Mouse (Mus musculus): ENCODE data around the gene Atp6v0a1. TPM values are rescaled to one million over a fixed set of nuclear protein-coding genes. Genes with fewer than 3 reads are reported as not detected.

Atp6v0a1 gene
- polyA plus RNA-seq, 1 experiment from 2014 or later = 35.0 TPM

GRCm38 (mm10) chr11:101035328-101035695 lies 26.1 kb downstream of the Atp6v0a1 start:
- Histone ChIP-seq H3K4me3 (ENCODE audit: low read depth, low read length) (no peak overlapping the region), H3K4me1 (ENCODE audit: control insufficient read depth, insufficient read depth, low read length) (no peaks in the 10 kb centered on the region), H3K27me3 (replicated peaks; ENCODE audit: control insufficient read depth, insufficient read depth, low read length) (no peaks in the 10 kb centered on the region), H3K9ac (ENCODE audit: low read depth, low read length) (no peak overlapping the region), H3K9me3 (ENCODE audit: control insufficient read depth, low read length) (no peaks in the 10 kb centered on the region), H3K36me3 (ENCODE audit: control insufficient read depth, insufficient read depth, low read length) (peaks cover 81% of the 10 kb centered on the region), H3K4me2 (ENCODE audit: low read depth, low read length) (no peak overlapping the region), H3K27ac (replicated peaks; ENCODE audit: low read depth, low read length) (no peak overlapping the region)
- DNase-seq (ENCODE audit: low spot score) (no peak), ATAC-seq (ENCODE audit: low read depth) (no peak)
- WGBS = 85% methylated on average over 4 of the region's 4 CpGs

DNA sequence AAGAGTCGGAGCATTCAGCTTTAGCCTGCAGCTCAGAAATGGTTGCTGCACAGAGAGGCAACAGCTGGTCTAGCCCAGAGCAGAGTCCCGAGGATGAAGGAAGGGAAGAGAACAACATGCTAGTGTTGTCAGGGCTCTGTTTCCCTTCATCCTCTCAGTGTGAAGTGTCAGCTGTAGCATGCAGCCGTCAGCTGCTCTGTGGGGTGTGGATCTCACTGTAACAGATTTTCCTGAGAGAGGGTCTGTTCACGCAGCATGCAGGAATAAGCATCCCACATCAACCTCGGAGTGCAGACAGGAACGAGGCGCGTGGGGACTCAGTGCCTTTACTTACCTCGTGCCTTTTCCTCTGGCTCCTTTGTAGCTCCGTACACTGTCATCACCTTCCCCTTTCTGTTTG lies 28.5 kb downstream of the Atp6v0a1 start:
- H3K4me3 ChIP-seq (ENCODE audit: low read depth, low read length) = no peak overlapping the region
- H3K27ac ChIP-seq (replicated peaks; ENCODE audit: low read depth, low read length) = no peak overlapping the region
- no peak overlapping the region for H3K4me2 ChIP-seq (ENCODE audit: low read depth, low read length)
- ATAC-seq (ENCODE audit: low read depth) = no peak
- no peaks in the 10 kb centered on the region for H3K4me1 ChIP-seq (ENCODE audit: control insufficient read depth, insufficient read depth, low read length)
- DNase-seq (ENCODE audit: low spot score) = no peak
- no peak overlapping the region for H3K9ac ChIP-seq (ENCODE audit: low read depth, low read length)
- 74% methylated on average over 10 of the region's 10 CpGs for WGBS
- H3K9me3 ChIP-seq (ENCODE audit: control insufficient read depth, low read length) = no peaks in the 10 kb centered on the region
- H3K36me3 ChIP-seq (ENCODE audit: control insufficient read depth, insufficient read depth, low read length) = peaks cover 75% of the 10 kb centered on the region
- H3K27me3 ChIP-seq (replicated peaks; ENCODE audit: control insufficient read depth, insufficient read depth, low read length) = no peaks in the 10 kb centered on the region

- Histone ChIP-seq H3K4me1 (ENCODE audit: control insufficient read depth, insufficient read depth, low read length) (no peaks in the 10 kb centered on the region), H3K27me3 (replicated peaks; ENCODE audit: control insufficient read depth, insufficient read depth, low read length) (no peaks in the 10 kb centered on the region), H3K4me2 (ENCODE audit: low read depth, low read length) (no peak overlapping the region), H3K36me3 (ENCODE audit: control insufficient read depth, insufficient read depth, low read length) (peaks cover 77% of the 10 kb centered on the region), H3K27ac (replicated peaks; ENCODE audit: low read depth, low read length) (no peak overlapping the region), H3K9ac (ENCODE audit: low read depth, low read length) (no peak overlapping the region), H3K4me3 (ENCODE audit: low read depth, low read length) (no peak overlapping the region), H3K9me3 (ENCODE audit: control insufficient read depth, low read length) (no peaks in the 10 kb centered on the region)
- WGBS = 90% methylated on average over 4 of the region's 4 CpGs
- ATAC-seq (ENCODE audit: low read depth) = no peak
- DNase-seq (ENCODE audit: low spot score) = no peak
These were observed 36.6 kb downstream of the Atp6v0a1 start for GRCm38 (mm10) chr11:101045826-101046225.

- H3K27me3 ChIP-seq (replicated peaks; ENCODE audit: control insufficient read depth, insufficient read depth, low read length) = no peaks in the 10 kb centered on the region
- H3K27ac ChIP-seq (replicated peaks; ENCODE audit: low read depth, low read length) = no peak overlapping the region
- no peak for DNase-seq (ENCODE audit: low spot score)
- H3K4me3 ChIP-seq (ENCODE audit: low read depth, low read length) = no peak overlapping the region
- no peaks in the 10 kb centered on the region for H3K9me3 ChIP-seq (ENCODE audit: control insufficient read depth, low read length)
- H3K4me1 ChIP-seq (ENCODE audit: control insufficient read depth, insufficient read depth, low read length) = no peaks in the 10 kb centered on the region
- no peak overlapping the region for H3K4me2 ChIP-seq (ENCODE audit: low read depth, low read length)
- WGBS = 60% methylated on average over 9 of the region's 9 CpGs
- H3K36me3 ChIP-seq (ENCODE audit: control insufficient read depth, insufficient read depth, low read length) = peaks cover 78% of the 10 kb centered on the region
- no peak overlapping the region for H3K9ac ChIP-seq (ENCODE audit: low read depth, low read length)
- ATAC-seq (ENCODE audit: low read depth) = no peak
These were observed 37.2 kb downstream of the Atp6v0a1 start for GRCm38 (mm10) chr11:101046440-101046839.

DNA sequence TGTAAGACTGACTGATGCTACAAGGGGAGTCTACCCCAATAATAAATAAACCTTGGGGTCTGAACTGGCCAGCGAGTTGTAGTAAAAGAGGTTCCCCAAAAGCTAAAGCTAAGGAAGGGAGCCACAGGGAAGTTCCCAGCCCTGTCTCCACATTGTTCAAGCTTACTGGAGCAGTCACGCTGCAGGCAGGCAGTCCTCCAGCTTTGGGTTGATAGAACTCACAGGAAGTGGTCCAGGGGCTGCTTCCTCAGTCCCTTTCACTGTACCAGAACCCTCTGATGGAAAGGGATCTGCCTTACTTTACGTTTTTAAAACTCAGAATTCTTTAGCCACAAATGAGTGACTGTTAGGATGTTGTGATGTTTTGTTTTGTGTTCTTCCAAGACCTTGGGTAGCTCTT lies 38.2 kb downstream of the Atp6v0a1 start:
- no peak for DNase-seq (ENCODE audit: low spot score)
- no peak overlapping the region for H3K4me3 ChIP-seq (ENCODE audit: low read depth, low read length)
- no peak overlapping the region for H3K27ac ChIP-seq (replicated peaks; ENCODE audit: low read depth, low read length)
- H3K4me2 ChIP-seq (ENCODE audit: low read depth, low read length) = no peak overlapping the region
- H3K4me1 ChIP-seq (ENCODE audit: control insufficient read depth, insufficient read depth, low read length) = no peaks in the 10 kb centered on the region
- H3K9ac ChIP-seq (ENCODE audit: low read depth, low read length) = no peak overlapping the region
- no peak for ATAC-seq (ENCODE audit: low read depth)
- no peaks in the 10 kb centered on the region for H3K27me3 ChIP-seq (replicated peaks; ENCODE audit: control insufficient read depth, insufficient read depth, low read length)
- no peaks in the 10 kb centered on the region for H3K9me3 ChIP-seq (ENCODE audit: control insufficient read depth, low read length)
- peaks cover 82% of the 10 kb centered on the region for H3K36me3 ChIP-seq (ENCODE audit: control insufficient read depth, insufficient read depth, low read length)
- WGBS = 91% methylated on average over 3 of the region's 3 CpGs

- H3K9me3 ChIP-seq (ENCODE audit: control insufficient read depth, low read length) = no peaks in the 10 kb centered on the region
- no peak overlapping the region for H3K4me3 ChIP-seq (ENCODE audit: low read depth, low read length)
- DNase-seq (ENCODE audit: low spot score) (no peak), ATAC-seq (ENCODE audit: low read depth) (no peak)
- no peak overlapping the region for H3K27ac ChIP-seq (replicated peaks; ENCODE audit: low read depth, low read length)
- H3K27me3 ChIP-seq (replicated peaks; ENCODE audit: control insufficient read depth, insufficient read depth, low read length) = no peaks in the 10 kb centered on the region
- peaks cover 68% of the 10 kb centered on the region for H3K36me3 ChIP-seq (ENCODE audit: control insufficient read depth, insufficient read depth, low read length)
- H3K9ac ChIP-seq (ENCODE audit: low read depth, low read length) = no peak overlapping the region
- no peak overlapping the region for H3K4me2 ChIP-seq (ENCODE audit: low read depth, low read length)
- WGBS = 86% methylated on average over 9 of the region's 9 CpGs
- H3K4me1 ChIP-seq (ENCODE audit: control insufficient read depth, insufficient read depth, low read length) = no peaks in the 10 kb centered on the region
These were observed 41.1 kb downstream of the Atp6v0a1 start for GRCm38 (mm10) chr11:101050359-101050758.

- H3K4me1 ChIP-seq (ENCODE audit: control insufficient read depth, insufficient read depth, low read length) = no peaks in the 10 kb centered on the region
- no peaks in the 10 kb centered on the region for H3K9me3 ChIP-seq (ENCODE audit: control insufficient read depth, low read length)
- no peak overlapping the region for H3K4me3 ChIP-seq (ENCODE audit: low read depth, low read length)
- H3K4me2 ChIP-seq (ENCODE audit: low read depth, low read length) = no peak overlapping the region
- H3K27me3 ChIP-seq (replicated peaks; ENCODE audit: control insufficient read depth, insufficient read depth, low read length) = no peaks in the 10 kb centered on the region
- H3K36me3 ChIP-seq (ENCODE audit: control insufficient read depth, insufficient read depth, low read length) = peaks cover 63% of the 10 kb centered on the region
- no peak overlapping the region for H3K9ac ChIP-seq (ENCODE audit: low read depth, low read length)
- 86% methylated on average over 6 of the region's 6 CpGs for WGBS
- DNase-seq (ENCODE audit: low spot score) (no peak), ATAC-seq (ENCODE audit: low read depth) (no peak)
- H3K27ac ChIP-seq (replicated peaks; ENCODE audit: low read depth, low read length) = no peak overlapping the region
These were observed 41.8 kb downstream of the Atp6v0a1 start for GRCm38 (mm10) chr11:101051051-101051493.

GRCm38 (mm10) chr11:101051617-101052016 lies 42.4 kb downstream of the Atp6v0a1 start:
- Histone ChIP-seq H3K4me2 (ENCODE audit: low read depth, low read length) (no peak overlapping the region), H3K36me3 (ENCODE audit: control insufficient read depth, insufficient read depth, low read length) (peaks cover 59% of the 10 kb centered on the region), H3K27ac (replicated peaks; ENCODE audit: low read depth, low read length) (no peak overlapping the region), H3K4me3 (ENCODE audit: low read depth, low read length) (no peak overlapping the region), H3K9me3 (ENCODE audit: control insufficient read depth, low read length) (no peaks in the 10 kb centered on the region), H3K27me3 (replicated peaks; ENCODE audit: control insufficient read depth, insufficient read depth, low read length) (no peaks in the 10 kb centered on the region), H3K4me1 (ENCODE audit: control insufficient read depth, insufficient read depth, low read length) (no peaks in the 10 kb centered on the region), H3K9ac (ENCODE audit: low read depth, low read length) (no peak overlapping the region)
- DNase-seq (ENCODE audit: low spot score) = no peak
- ATAC-seq (ENCODE audit: low read depth) = no peak
- 88% methylated on average over 8 of the region's 8 CpGs for whole genome bisulfite sequencing

DNA sequence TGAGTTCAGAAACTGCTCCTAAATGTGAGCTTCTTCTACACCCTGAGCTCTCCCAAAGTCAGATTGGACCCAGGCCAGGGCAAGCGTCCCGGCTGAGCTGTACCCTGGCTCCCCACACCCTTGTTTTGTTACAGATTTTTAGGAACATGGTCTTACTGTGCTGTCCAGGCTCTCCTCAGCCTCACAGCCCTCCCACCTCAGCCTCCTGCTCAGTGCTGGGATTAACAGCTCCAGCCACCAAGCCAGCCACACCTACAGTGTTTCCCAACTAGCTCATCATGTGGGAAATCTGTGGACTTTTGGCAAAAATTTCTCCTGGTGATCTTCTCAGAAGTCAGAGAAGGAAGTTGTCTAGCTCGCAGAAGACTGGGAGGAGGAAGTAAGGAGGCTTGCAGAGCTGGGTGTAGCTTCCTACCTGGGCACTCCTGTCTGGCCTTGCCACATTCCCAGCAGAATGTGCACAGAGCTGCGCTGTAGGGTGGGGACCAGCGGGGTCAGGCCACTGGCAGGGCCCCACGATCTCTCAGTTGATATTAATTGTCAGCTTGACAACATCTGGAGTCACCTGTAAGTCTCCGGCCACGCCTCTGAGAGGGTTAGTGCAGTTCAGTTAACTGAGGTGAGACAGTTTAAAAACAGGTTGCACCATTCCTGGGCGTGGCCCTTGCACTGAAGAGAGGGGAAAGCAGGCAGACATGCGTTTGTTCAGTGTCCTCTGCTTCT lies 43.7 kb downstream of the Atp6v0a1 start:
- WGBS = 84% methylated on average over 10 of the region's 10 CpGs
- Histone ChIP-seq H3K36me3 (ENCODE audit: control insufficient read depth, insufficient read depth, low read length) (peaks cover 54% of the 10 kb centered on the region), H3K27ac (replicated peaks; ENCODE audit: low read depth, low read length) (no peak overlapping the region), H3K4me3 (ENCODE audit: low read depth, low read length) (no peak overlapping the region), H3K4me2 (ENCODE audit: low read depth, low read length) (no peak overlapping the region), H3K9me3 (ENCODE audit: control insufficient read depth, low read length) (no peaks in the 10 kb centered on the region), H3K27me3 (replicated peaks; ENCODE audit: control insufficient read depth, insufficient read depth, low read length) (no peaks in the 10 kb centered on the region), H3K9ac (ENCODE audit: low read depth, low read length) (no peak overlapping the region), H3K4me1 (ENCODE audit: control insufficient read depth, insufficient read depth, low read length) (no peaks in the 10 kb centered on the region)
- ATAC-seq (ENCODE audit: low read depth) = no peak
- peak; percentile 45 for DNase-seq (ENCODE audit: low spot score)

Measured in embryonic facial prominence, embryonic 14.5 days (tissue).